Mouse (Mus musculus) forebrain, embryonic 12.5 days (tissue): ENCODE measurements around the gene Arhgap29. TPM values are rescaled to one million over a fixed set of nuclear protein-coding genes. Genes with fewer than 3 reads are reported as not detected.

Experiments used
- ATAC-seq: fragments of 200-750 bp; cut with Nextera tagmentation; 2 replicates; pipeline ENCODE4 v1.8.0; 2017; ENCODE audit warnings: moderate TSS enrichment; ENCODE audit not compliant: low FRiP score
- H3K27ac ChIP-seq: fragments of 300-500 bp; sonication (generic); 2 replicates; pipeline ENCODE4 v1.5.1; 2016; ENCODE audit warnings: mild to moderate bottlenecking
- H3K27me3 ChIP-seq: fragments of 300-500 bp; sonication (generic); 2 replicates; pipeline ENCODE4 v1.6.1; 2016; ENCODE audit warnings: mild to moderate bottlenecking
- H3K36me3 ChIP-seq: fragments of 300-500 bp; sonication (generic); replicated peaks from 2 replicates; pipeline ENCODE4 v1.6.1; 2016; ENCODE audit warnings: mild to moderate bottlenecking
- H3K4me1 ChIP-seq: fragments of 300-500 bp; sonication (generic); 2 replicates; pipeline ENCODE4 v1.6.1; 2016
- H3K4me2 ChIP-seq: fragments of 300-500 bp; sonication (generic); 2 replicates; pipeline ENCODE4 v1.6.1; 2016; ENCODE audit warnings: mild to moderate bottlenecking, moderate library complexity
- H3K4me3 ChIP-seq: fragments of 300-500 bp; sonication (generic); replicated peaks from 2 replicates; pipeline ENCODE4 v1.5.1; 2016; ENCODE audit warnings: mild to moderate bottlenecking
- H3K9ac ChIP-seq: fragments of 300-500 bp; sonication (generic); 2 replicates; pipeline ENCODE4 v1.6.1; 2016; ENCODE audit warnings: mild to moderate bottlenecking
- H3K9me3 ChIP-seq: fragments of 300-500 bp; sonication (generic); 2 replicates; pipeline ENCODE4 v1.6.1; 2016
- WGBS: fragments of 180-500 bp; shearing (Covaris S2); methylation state at CpG from one replicate; pipeline ENCODE4 v1.1.7; 2016; 5-methylcytosine and 5-hydroxymethylcytosine counted together
- polyA plus RNA-seq: library from polyadenylated mRNA; unstranded; fragments of >200 nt; fragmentation: Nextera tagmentation; extraction: Ambion mirVana; gene quantifications from 2 replicates; pipeline ENCODE4 v1.2.1, GENCODE M21; 2016

Gene Arhgap29
- polyA plus RNA-seq, 1 experiment from 2014 or later: 25.1 TPM

- WGBS: 68% methylated on average over 9 of the region's 9 CpGs
Measured at GRCm38 (mm10) chr3:122058439-122059198, 106.3 kb downstream of the Arhgap29 start.

GRCm38 (mm10) chr3:122062586-122062985 is 110.2 kb downstream of the Arhgap29 start:
- Histone ChIP-seq H3K27ac (no peak overlapping the region), H3K36me3 (no peaks in the 10 kb centered on the region), H3K27me3 (peaks cover 9% of the 10 kb centered on the region), H3K9ac (no peak overlapping the region), H3K9me3 (no peaks in the 10 kb centered on the region), H3K4me3 (no peak overlapping the region), H3K4me2 (no peak overlapping the region), H3K4me1 (no peaks in the 10 kb centered on the region)
- 89% methylated on average over 10 of the region's 10 CpGs for WGBS
- no peak for ATAC-seq

More at GRCm38 (mm10) chr3:122058439-122059198, 106.3 kb downstream of the Arhgap29 start:
- Histone ChIP-seq H3K9me3 (no peaks in the 10 kb centered on the region), H3K4me2 (no peak overlapping the region), H3K36me3 (no peaks in the 10 kb centered on the region), H3K9ac (no peak overlapping the region), H3K27me3 (peaks cover 29% of the 10 kb centered on the region), H3K4me1 (peaks cover 5% of the 10 kb centered on the region; the same call in 1 of the 2 replicates), H3K27ac (no peak overlapping the region), H3K4me3 (no peak overlapping the region)
- ATAC-seq: no peak

GRCm38 (mm10) chr3:122064556-122065410 is 112.4 kb downstream of the Arhgap29 start:
- Histone ChIP-seq H3K27me3 (peaks cover 9% of the 10 kb centered on the region), H3K27ac (no peak overlapping the region), H3K9me3 (no peaks in the 10 kb centered on the region), H3K4me2 (no peak overlapping the region), H3K4me1 (no peaks in the 10 kb centered on the region), H3K36me3 (no peaks in the 10 kb centered on the region), H3K4me3 (no peak overlapping the region), H3K9ac (no peak overlapping the region)
- ATAC-seq: no peak
- WGBS: 84% methylated on average over 13 of the region's 13 CpGs

Other genes with a start within 250 kb of the Arhgap29 start
- 6.7 and 7.3 TPM in 2 replicates for gene F3, start 229.0 kb upstream of the Arhgap29 start, polyA plus RNA-seq
- 65.4 and 69.9 TPM in 2 replicates for gene Abcd3, start 137.2 kb upstream of the Arhgap29 start, polyA plus RNA-seq
- 1.1 and 1.2 TPM in 2 replicates for gene Abca4, start 91.9 kb downstream of the Arhgap29 start, polyA plus RNA-seq